Mouse (Mus musculus) bone marrow, adult 2 months (tissue): ENCODE results near the gene Gm20662.

Experiments used
- CTCF ChIP-seq: fragments of 200-500 bp; IDR thresholded peaks from 2 replicates; pipeline ENCODE4 v1.5.1; 2011; ENCODE audit warnings: low read length, control low read depth; ENCODE audit not compliant: control insufficient read depth, insufficient read depth
- POLR2A ChIP-seq: fragments of 200-500 bp; IDR thresholded peaks from 2 replicates; pipeline ENCODE4 v1.6.1; 2011; ENCODE audit warnings: low read depth, mild to moderate bottlenecking, control low read depth, low read length, borderline replicate concordance; ENCODE audit not compliant: control insufficient read depth

DNA sequence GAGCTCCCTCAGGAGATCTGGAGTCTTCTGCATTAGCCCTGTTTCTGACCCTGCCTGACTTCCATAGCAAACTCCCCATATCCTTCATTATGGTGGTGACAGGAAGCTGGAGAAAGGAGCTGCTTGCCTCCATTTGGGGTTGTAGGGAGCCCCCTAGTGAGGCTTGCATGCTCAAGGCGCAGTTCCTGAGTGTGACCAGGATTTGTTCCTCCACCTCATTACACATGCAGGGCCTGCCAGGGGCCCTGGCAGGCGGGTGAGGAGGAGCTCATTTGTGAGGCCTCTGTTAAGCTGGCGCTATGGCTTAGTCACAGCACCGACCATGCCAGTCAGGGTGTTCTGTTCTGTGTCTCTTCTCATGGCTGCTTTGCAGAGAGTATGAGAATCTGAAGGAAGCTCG lies 34.3 kb upstream of the Gm20662 start:
- no peak for TF ChIP-seq POLR2A
- no peak for TF ChIP-seq CTCF
